ENCODE assay signal across 26 mouse cellular contexts in genomic region chr8:91176176-91176575, GRCm38 (mm10). TPM values are rescaled to one million over a fixed set of nuclear protein-coding genes. Genes with fewer than 3 reads are reported as not detected.
DNase-seq lines count a peak whose midpoint lies in the region; ATAC-seq and TF ChIP-seq lines count a peak whose summit lies in the region.
"Had no signal": no experiment of that assay in that cellular context is flagged by ENCODE, and none has a peak within 500 bp of the region (broad histone marks: within the 10 kb centered on the region; RNA-seq: fewer than 3 reads in every experiment).

No protein-coding gene starts in this region.

- no peak overlapping the region for H3K9ac ChIP-seq in CH12.LX (ENCODE audit: insufficient read depth, low read depth)
- no peak overlapping the region for H3K9ac ChIP-seq in heart, adult 2 months (ENCODE audit: low read depth, low read length)
- H3K9ac ChIP-seq: embryonic facial prominence, embryonic 12.5 days; forebrain, embryonic 15.5 days; intestine, embryonic 15.5 days; liver, embryonic 13.5 days; neural tube, embryonic 12.5 days; stomach, embryonic 15.5 days had no signal

- no peak for TF ChIP-seq EP300 in CH12.LX (IDR thresholded peaks at IDR 0.05; ENCODE audit: low read length)
- no peak for TF ChIP-seq EP300 in heart, adult 2 months (IDR thresholded peaks at IDR 0.05; ENCODE audit: insufficient read depth, low read depth, low read length)

- no peaks in the 10 kb centered on the region for H3K36me3 ChIP-seq in CH12.LX (replicated peaks in 1 of 2; ENCODE audit: control insufficient read depth in 1 of 2, insufficient read depth in 1 of 2, low read length in 1 of 2)
- H3K36me3 ChIP-seq in heart, adult 2 months (ENCODE audit: control insufficient read depth, insufficient read depth, low read length) = no peaks in the 10 kb centered on the region
- H3K36me3 ChIP-seq: embryonic facial prominence, embryonic 12.5 days; forebrain, embryonic 10.5 days; forebrain, embryonic 15.5 days; intestine, embryonic 15.5 days; liver, embryonic 13.5 days; neural tube, embryonic 12.5 days; stomach, embryonic 15.5 days had no signal

- no peaks in the 10 kb centered on the region for H3K79me2 ChIP-seq in CH12.LX (replicated peaks; ENCODE audit: control insufficient read depth, extremely low read depth, insufficient read depth, poor library complexity, severe bottlenecking)
- no peaks in the 10 kb centered on the region for H3K79me2 ChIP-seq in heart, adult 2 months (replicated peaks; ENCODE audit: control insufficient read depth, insufficient read depth, low read length)

- no peak overlapping the region for H3K4me2 ChIP-seq in CH12.LX (ENCODE audit: insufficient read depth, low read depth, poor library complexity, severe bottlenecking)
- H3K4me2 ChIP-seq: embryonic facial prominence, embryonic 12.5 days; forebrain, embryonic 15.5 days; intestine, embryonic 15.5 days; liver, embryonic 13.5 days; midbrain, embryonic 11.5 days; neural tube, embryonic 12.5 days; stomach, embryonic 15.5 days had no signal

- peaks cover 2% of the 10 kb centered on the region for H3K27me3 ChIP-seq in CH12.LX (replicated peaks)
- no peaks in the 10 kb centered on the region for H3K27me3 ChIP-seq in heart, adult 2 months (ENCODE audit: control insufficient read depth, insufficient read depth, low read length)
- H3K27me3 ChIP-seq: embryonic facial prominence, embryonic 12.5 days; forebrain, embryonic 15.5 days; intestine, embryonic 15.5 days; liver, embryonic 13.5 days; neural tube, embryonic 12.5 days; stomach, embryonic 15.5 days had no signal

- no peaks in the 10 kb centered on the region for H3K9me3 ChIP-seq in CH12.LX (replicated peaks; ENCODE audit: low read length)
- H3K9me3 ChIP-seq: embryonic facial prominence, embryonic 12.5 days; forebrain, embryonic 10.5 days; forebrain, embryonic 15.5 days; intestine, embryonic 15.5 days; liver, embryonic 13.5 days; neural tube, embryonic 12.5 days; stomach, embryonic 15.5 days had no signal

- TF ChIP-seq POLR2A in CH12.LX (IDR thresholded peaks at IDR 0.05; ENCODE audit: low read depth, low read length) = no peak
- no peak for TF ChIP-seq POLR2A in heart, adult 2 months (IDR thresholded peaks at IDR 0.05; ENCODE audit: insufficient read depth, low read depth, low read length)

- TF ChIP-seq CTCF in CH12.LX (conservative IDR thresholded peaks at IDR 0.05 in 1 of 2, IDR thresholded peaks at IDR 0.05 in 1 of 2; ENCODE audit: low read depth in 2 of 2, low read length in 2 of 2) = no peak
- no peak for TF ChIP-seq CTCF in heart, adult 2 months (IDR thresholded peaks at IDR 0.05)

- DNase-seq in adrenal gland, postnatal 25 days = peak; percentile 15
- DNase-seq in adrenal gland, postnatal 14 days = no peak
- DNase-seq in CH12.LX (ENCODE audit: extremely low read depth) = no peak
- peak; percentile 60 for DNase-seq in Muller cell, postnatal 12 days (ENCODE audit: inconsistent ontology term)
- DNase-seq in heart, adult 2 months = no peak
- no peak for DNase-seq in kidney, postnatal 14 days
- DNase-seq: cerebellum, adult 2 months; cerebellum, postnatal 14 days; gastrocnemius, postnatal 36 days; kidney, adult 2 months; kidney, postnatal 4 days; left cerebral cortex, postnatal 4 days; liver, embryonic 13.5 days; lung, adult 2 months; lung, postnatal 14 days; right cerebral cortex, postnatal 25 days had no signal

- H3K4me3 ChIP-seq in CH12.LX (replicated peaks in 1 of 3; ENCODE audit: low read depth in 2 of 3, low read length in 2 of 3, poor library complexity in 1 of 3) = no peak overlapping the region
- no peak overlapping the region for H3K4me3 ChIP-seq in heart, adult 2 months
- H3K4me3 ChIP-seq: embryonic facial prominence, embryonic 12.5 days; forebrain, embryonic 10.5 days; forebrain, embryonic 15.5 days; intestine, embryonic 15.5 days; liver, embryonic 13.5 days; myocyte; neural tube, embryonic 12.5 days; stomach, embryonic 15.5 days had no signal

- peak; percentile 92 for ATAC-seq in megakaryocyte, adult 5-6 weeks (ENCODE audit: poor library complexity, severe bottlenecking)
- ATAC-seq: forebrain, embryonic 15.5 days; hindbrain, embryonic 16.5 days; intestine, embryonic 15.5 days had no signal

- intact Hi-C loops in heart, adult 2 months (cut with DNase I) = no loop called here

- no peaks in the 10 kb centered on the region for H3K4me1 ChIP-seq in CH12.LX (ENCODE audit: control insufficient read depth in 1 of 2, insufficient read depth in 2 of 2)
- no peaks in the 10 kb centered on the region for H3K4me1 ChIP-seq in heart, adult 2 months (ENCODE audit: control insufficient read depth, insufficient read depth, low read length)
- H3K4me1 ChIP-seq: embryonic facial prominence, embryonic 12.5 days; intestine, embryonic 15.5 days; liver, embryonic 13.5 days; stomach, embryonic 15.5 days had no signal

- no peak for TF ChIP-seq RAD21 in CH12.LX (IDR thresholded peaks at IDR 0.05; ENCODE audit: low read depth, low read length)

- in situ Hi-C loops in CH12.LX (cut with MboI; ENCODE audit: low pct_ligation_motif_present, low pct_unique_long_range_greater_than_20kb, low sequenced_read_pairs) = loop anchor here (25.0 kb wide), 1 partner anchor 1836 kb away; no protein-coding TSS in a partner anchor

- 60% methylated on average over 14 of the region's 14 CpGs for WGBS in heart, adult 2 months

- dilution Hi-C loops in CH12.LX (cut with MboI; ENCODE audit: extremely low pct_ligation_motif_present, extremely low pct_unique_long_range_greater_than_20kb, low sequenced_read_pairs) = no loop called here

- H3K27ac ChIP-seq in CH12.LX (ENCODE audit: insufficient read depth, low read depth) = no peak overlapping the region
- no peak overlapping the region for H3K27ac ChIP-seq in heart, adult 2 months
- H3K27ac ChIP-seq: embryonic facial prominence, embryonic 12.5 days; forebrain, embryonic 10.5 days; forebrain, embryonic 15.5 days; intestine, embryonic 15.5 days; liver, embryonic 13.5 days; neural tube, embryonic 12.5 days; stomach, embryonic 15.5 days had no signal

TF ChIP-seq in CH12.LX, 34 proteins besides CTCF, POLR2A, EP300 and RAD21:
- peak; percentile 59 for TF ChIP-seq BHLHE40 (IDR thresholded peaks at IDR 0.05; ENCODE audit: low read depth, low read length)
- no peak for TF ChIP-seq SMC3 (IDR thresholded peaks at IDR 0.05; ENCODE audit: low read depth, low read length)
- TF ChIP-seq NRF1 (IDR thresholded peaks at IDR 0.05; ENCODE audit: low read depth, low read length) = no peak
- no peak for TF ChIP-seq ZNF384 (IDR thresholded peaks at IDR 0.05; ENCODE audit: low read depth, low read length)
- no peak for TF ChIP-seq MXI1 (IDR thresholded peaks at IDR 0.05; ENCODE audit: low read depth, low read length)

RNA-seq across cellular contexts. Expression of gene Aktip, which starts 23.6 kb away (rescaled TPM):
- total RNA-seq in adrenal gland, postnatal 25 days (2021) = 37.8 and 39.6 TPM in 2 replicates
- total RNA-seq in adrenal gland, postnatal 14 days (2021) = 33.8 and 37.0 TPM in 2 replicates
- total RNA-seq in CH12.LX (2012; rRNA removed) (8.5 and 9.3 TPM in 2 replicates), CH12.LX (2014; rRNA removed) (13.3 and 13.6 TPM in 2 replicates)
- 9.7 and 13.4 TPM in 2 replicates for polyA plus RNA-seq in CH12.LX (2012; ENCODE audit: insufficient read length, low read depth)
- total RNA-seq in megakaryocyte, adult 5-6 weeks (2015) = 10.8 and 11.3 TPM in 2 replicates
- total RNA-seq in megakaryocyte, adult 5-6 weeks (2017) = 14.1 and 15.0 TPM in 2 replicates
- total RNA-seq in heart, adult 2 months (2021) = 10 to 100 TPM; 59.7 to 63.1 TPM
- 39.9 and 73.8 TPM in 2 replicates for polyA plus RNA-seq in heart, adult 2 months (2012; rRNA removed)

Comparison
In these comparisons a context has a peak if more than half of its experiments do, and no peak if none do; other contexts are left out.
1. DNase-seq: peak in adrenal gland, postnatal 25 days (single experiment) and Muller cell, postnatal 12 days (single experiment); none in adrenal gland, postnatal 14 days (single experiment), CH12.LX (single experiment), heart, adult 2 months (0 of 2) and kidney, postnatal 14 days (single experiment).